17 mouse cellular contexts compared by ENCODE assay signal in genomic region chr11:12193369-12193768, GRCm38 (mm10).
"Had no signal": no experiment of that assay in that cellular context is flagged by ENCODE, and none has a peak within 500 bp of the region (broad histone marks: within the 10 kb centered on the region; RNA-seq: fewer than 3 reads in every experiment).

No protein-coding gene starts in this region.

- H3K36me3 ChIP-seq: liver, embryonic 13.5 days; midbrain, embryonic 12.5 days; midbrain, embryonic 15.5 days; neural tube, embryonic 12.5 days; neural tube, embryonic 15.5 days; stomach, embryonic 15.5 days had no signal

- DNase-seq: kidney, postnatal 25 days; layer of hippocampus, postnatal 36 days; liver, embryonic 13.5 days; lung, embryonic 14.5 days; retina, postnatal 1 day; right cerebral cortex, postnatal 25 days; spleen, adult 18-20 months; thymus, postnatal 25 days had no signal

- H3K4me2 ChIP-seq: liver, embryonic 13.5 days; lung, embryonic 14.5 days; midbrain, embryonic 12.5 days; midbrain, embryonic 15.5 days; neural tube, embryonic 12.5 days; neural tube, embryonic 15.5 days; stomach, embryonic 15.5 days had no signal

- H3K4me1 ChIP-seq: liver, embryonic 13.5 days; midbrain, embryonic 12.5 days; midbrain, embryonic 15.5 days; neural tube, embryonic 12.5 days; neural tube, embryonic 15.5 days; stomach, embryonic 15.5 days had no signal

- H3K9ac ChIP-seq: liver, embryonic 13.5 days; lung, embryonic 14.5 days; midbrain, embryonic 12.5 days; midbrain, embryonic 15.5 days; neural tube, embryonic 12.5 days; neural tube, embryonic 15.5 days; stomach, embryonic 15.5 days had no signal

- H3K27me3 ChIP-seq: liver, embryonic 13.5 days; midbrain, embryonic 12.5 days; midbrain, embryonic 15.5 days; neural tube, embryonic 12.5 days; neural tube, embryonic 15.5 days; stomach, embryonic 15.5 days had no signal

- H3K4me3 ChIP-seq: layer of hippocampus, adult 2 months; left cerebral cortex, adult 2 months; liver, embryonic 13.5 days; midbrain, embryonic 12.5 days; midbrain, embryonic 15.5 days; neural tube, embryonic 12.5 days; neural tube, embryonic 15.5 days; stomach, embryonic 15.5 days had no signal

- H3K27ac ChIP-seq: kidney, postnatal 0 days; layer of hippocampus, adult 2 months; left cerebral cortex, adult 2 months; liver, embryonic 13.5 days; macrophage; midbrain, embryonic 12.5 days; midbrain, embryonic 15.5 days; neural tube, embryonic 12.5 days; neural tube, embryonic 15.5 days; stomach, embryonic 15.5 days had no signal

- H3K9me3 ChIP-seq: liver, embryonic 13.5 days; midbrain, embryonic 12.5 days; midbrain, embryonic 15.5 days; neural tube, embryonic 12.5 days; neural tube, embryonic 15.5 days; stomach, embryonic 15.5 days had no signal
